ENCODE assay signal across 18 mouse cellular contexts in genomic region chr2:84009818-84010217, GRCm38 (mm10). TPM values are rescaled to one million over a fixed set of nuclear protein-coding genes. Genes with fewer than 3 reads are reported as not detected.
"Had no signal": no experiment of that assay in that cellular context is flagged by ENCODE, and none has a peak within 500 bp of the region (broad histone marks: within the 10 kb centered on the region; RNA-seq: fewer than 3 reads in every experiment).

No protein-coding gene starts in this region.

- ATAC-seq: lung, postnatal 0 days; midbrain, embryonic 13.5 days had no signal

- H3K9me3 ChIP-seq: limb, embryonic 12.5 days; liver, embryonic 15.5 days; midbrain, embryonic 13.5 days; neural tube, embryonic 15.5 days had no signal

- H3K4me1 ChIP-seq: limb, embryonic 12.5 days; midbrain, embryonic 13.5 days; neural tube, embryonic 15.5 days had no signal

- H3K36me3 ChIP-seq: limb, embryonic 12.5 days; liver, embryonic 15.5 days; midbrain, embryonic 13.5 days; neural tube, embryonic 15.5 days had no signal

- H3K4me3 ChIP-seq: limb, embryonic 12.5 days; liver, embryonic 15.5 days; midbrain, embryonic 13.5 days; myocyte; neural tube, embryonic 15.5 days had no signal

- DNase-seq: kidney, adult 8-10 months; kidney, postnatal 10 days; liver; lung, adult 2 months; lung, postnatal 36 days; right cerebral cortex, adult 18-20 months; right cerebral cortex, postnatal 25 days; thymus, postnatal 36 days had no signal

- H3K27me3 ChIP-seq: limb, embryonic 12.5 days; liver, embryonic 15.5 days; midbrain, embryonic 13.5 days; neural tube, embryonic 15.5 days had no signal

RNA-seq across cellular contexts. Expression of gene Gm13691, which starts 19.5 kb away (rescaled TPM):
- polyA plus RNA-seq: limb, embryonic 12.5 days; liver, embryonic 15.5 days; lung, adult 2 months; lung, postnatal 0 days; midbrain, embryonic 13.5 days; myocyte; neural tube, embryonic 11.5 days; neural tube, embryonic 15.5 days; small intestine, adult 2 months; stomach, embryonic 16.5 days; thymus, postnatal 0 days had no signal

RNA-seq across cellular contexts. Expression of gene Gm13697, which starts 25.3 kb away (rescaled TPM):
- polyA plus RNA-seq: limb, embryonic 12.5 days; liver, embryonic 15.5 days; lung, adult 2 months; lung, postnatal 0 days; midbrain, embryonic 13.5 days; myocyte; neural tube, embryonic 11.5 days; neural tube, embryonic 15.5 days; small intestine, adult 2 months; stomach, embryonic 16.5 days; thymus, postnatal 0 days had no signal

RNA-seq across cellular contexts. Expression of gene Gm13694, which starts 31.1 kb away (rescaled TPM):
- polyA plus RNA-seq: limb, embryonic 12.5 days; liver, embryonic 15.5 days; lung, adult 2 months; lung, postnatal 0 days; midbrain, embryonic 13.5 days; myocyte; neural tube, embryonic 11.5 days; neural tube, embryonic 15.5 days; small intestine, adult 2 months; stomach, embryonic 16.5 days; thymus, postnatal 0 days had no signal

RNA-seq across cellular contexts. Expression of gene Gm13696, which starts 36.9 kb away (rescaled TPM):
- polyA plus RNA-seq: limb, embryonic 12.5 days; liver, embryonic 15.5 days; lung, adult 2 months; lung, postnatal 0 days; midbrain, embryonic 13.5 days; myocyte; neural tube, embryonic 11.5 days; neural tube, embryonic 15.5 days; small intestine, adult 2 months; stomach, embryonic 16.5 days; thymus, postnatal 0 days had no signal

RNA-seq across cellular contexts. Expression of gene Gm13695, which starts 42.7 kb away (rescaled TPM):
- polyA plus RNA-seq: limb, embryonic 12.5 days; liver, embryonic 15.5 days; lung, adult 2 months; lung, postnatal 0 days; midbrain, embryonic 13.5 days; myocyte; neural tube, embryonic 11.5 days; neural tube, embryonic 15.5 days; small intestine, adult 2 months; stomach, embryonic 16.5 days; thymus, postnatal 0 days had no signal
